Mouse (Mus musculus) CH12F3 (cell line): Measurements from ENCODE around the gene Zdhhc13.

Source experiments
- in situ Hi-C: fragments of 300-500 bp; cut with MboI; formaldehyde crosslinking; loops from 2 replicates; pipeline ENCODE4 v1.14.3; 2020; ENCODE audit warnings: low sequenced_read_pairs

Zdhhc13 gene

DNA sequence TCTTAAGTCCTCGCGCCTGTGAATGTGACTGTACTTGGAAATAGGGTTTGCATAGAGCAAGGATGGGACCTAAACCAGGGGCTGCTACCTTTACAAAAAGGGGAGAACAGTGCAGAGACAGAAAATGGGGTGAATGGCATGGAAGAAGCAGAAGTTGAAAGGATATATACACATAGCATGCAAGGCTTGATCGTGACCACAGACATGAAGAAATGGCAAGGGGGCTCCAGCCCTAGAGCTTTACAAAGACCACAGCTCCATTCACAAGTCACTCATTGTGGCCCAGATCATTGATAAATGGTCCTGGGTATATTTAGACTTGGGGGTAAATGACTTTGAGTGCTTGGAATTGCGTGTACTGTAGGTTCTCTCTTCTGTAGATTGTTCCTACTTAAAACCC lies 6.4 kb upstream of the Zdhhc13 start:
- in situ Hi-C loops = no loop called here

DNA sequence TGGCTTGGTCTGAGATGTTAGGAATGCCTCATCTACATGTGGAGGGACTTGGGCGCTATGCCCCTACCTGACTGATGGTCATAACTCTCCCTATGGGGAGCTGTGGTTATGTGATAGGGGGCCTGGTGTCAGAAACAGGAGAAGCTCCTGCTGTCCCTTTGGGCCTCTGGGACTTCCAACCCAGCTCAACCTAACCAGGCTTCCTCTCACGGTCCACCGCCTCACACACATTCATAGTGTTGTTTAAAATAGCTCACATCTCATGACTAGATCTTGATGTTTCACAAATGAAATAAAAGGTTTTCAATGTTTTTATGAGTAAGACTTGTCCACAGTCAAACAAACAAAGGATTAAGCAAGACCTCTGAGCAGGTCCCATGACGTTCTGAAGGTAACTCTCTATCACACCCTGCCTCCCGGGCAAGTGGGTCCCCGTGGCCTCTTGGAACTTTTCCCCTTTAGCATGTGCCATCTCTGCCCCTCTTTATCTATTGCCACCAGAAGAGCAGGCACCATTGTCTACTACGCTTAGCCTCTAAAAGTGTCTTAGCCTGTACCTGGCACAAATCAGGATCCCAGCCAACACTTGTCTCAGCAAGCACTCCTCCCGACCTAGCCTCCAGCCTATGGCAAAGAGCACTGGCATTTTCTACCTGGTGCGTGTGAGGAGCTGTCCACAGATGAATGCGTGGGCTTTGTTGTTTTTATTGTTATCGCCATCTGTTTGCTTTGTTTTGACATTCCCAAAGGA lies 3.9 kb upstream of the Zdhhc13 start:
- in situ Hi-C loops = no loop called here

DNA sequence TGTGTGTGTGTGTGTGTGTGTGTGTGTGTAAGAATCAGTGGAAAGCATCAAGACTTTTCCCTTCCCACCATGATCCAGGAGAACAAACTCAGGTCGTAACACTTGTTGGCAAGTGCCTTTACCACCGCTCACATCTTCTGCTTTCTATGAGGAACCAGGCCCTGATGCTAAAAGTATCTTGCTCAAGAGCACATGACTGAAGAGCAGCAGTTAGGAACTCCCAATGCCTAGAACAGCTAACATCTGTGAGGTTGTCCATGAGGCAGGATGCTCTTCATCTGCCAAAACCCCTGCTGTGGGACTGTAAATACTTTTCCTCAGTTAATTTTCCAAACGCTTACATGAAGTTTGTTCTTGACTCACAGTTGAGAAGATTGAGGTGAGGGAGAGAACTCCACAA lies 455 bp upstream of the Zdhhc13 start:
- in situ Hi-C loops = no loop called here

DNA sequence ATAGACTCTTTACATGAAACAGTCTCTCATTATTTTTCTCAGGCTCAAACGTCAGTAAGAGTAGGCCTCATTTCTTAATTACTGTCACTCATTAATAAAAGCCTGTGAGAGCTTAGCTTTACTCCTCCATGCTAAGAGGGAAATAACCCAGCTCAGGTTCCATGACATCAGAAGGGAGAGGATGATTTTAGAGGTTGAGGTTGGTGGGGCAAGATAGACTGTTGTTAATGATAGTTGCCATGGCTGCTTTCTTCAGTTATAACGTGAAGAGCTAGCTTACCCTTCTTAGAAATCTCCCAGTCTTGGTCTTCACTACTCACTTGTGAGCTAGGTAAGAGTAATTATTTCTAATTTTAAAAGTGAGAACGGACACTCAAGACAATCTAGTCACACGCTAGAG lies 1.3 kb downstream of the Zdhhc13 start:
- in situ Hi-C loops = no loop called here

DNA sequence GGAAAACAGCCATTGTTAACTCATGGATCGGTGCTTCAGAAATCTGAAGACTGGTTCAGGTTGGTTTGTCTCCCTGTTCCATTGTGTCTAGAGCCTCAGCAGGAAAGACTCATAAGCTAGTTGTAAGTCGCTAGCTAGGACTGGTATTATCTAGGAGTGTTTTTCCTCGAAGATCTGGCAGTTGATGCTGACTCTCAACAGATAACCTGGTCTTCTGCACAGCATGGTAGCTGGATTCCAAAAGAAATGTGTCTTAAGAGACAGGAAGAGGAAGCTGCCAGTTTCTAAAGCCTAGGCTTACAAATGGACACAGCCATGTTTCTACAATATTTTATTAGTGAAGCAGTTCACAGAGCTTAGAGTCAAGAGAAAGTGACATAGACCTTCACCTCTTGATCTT lies 2.6 kb downstream of the Zdhhc13 start:
- in situ Hi-C loops = no loop called here

DNA sequence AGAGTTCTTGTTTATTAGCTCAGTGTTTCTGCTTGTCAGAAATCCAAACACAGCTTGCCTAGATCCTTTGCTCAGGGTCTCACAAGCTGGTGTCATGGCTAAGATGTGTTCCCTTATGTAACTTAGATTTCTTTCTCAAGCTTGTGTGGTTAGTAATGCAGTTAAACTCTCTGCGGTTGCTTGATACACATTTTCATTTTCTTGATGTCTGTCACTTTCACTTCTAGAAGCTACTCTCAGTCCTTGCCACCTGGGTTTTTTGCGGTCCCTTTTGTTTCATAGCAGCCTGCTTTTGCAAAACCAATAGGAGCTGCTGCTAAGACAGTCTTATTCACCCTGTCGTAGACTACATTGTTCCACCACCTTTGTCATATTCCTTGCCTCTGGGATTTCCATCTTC lies 6.3 kb downstream of the Zdhhc13 start:
- in situ Hi-C loops = no loop called here

DNA sequence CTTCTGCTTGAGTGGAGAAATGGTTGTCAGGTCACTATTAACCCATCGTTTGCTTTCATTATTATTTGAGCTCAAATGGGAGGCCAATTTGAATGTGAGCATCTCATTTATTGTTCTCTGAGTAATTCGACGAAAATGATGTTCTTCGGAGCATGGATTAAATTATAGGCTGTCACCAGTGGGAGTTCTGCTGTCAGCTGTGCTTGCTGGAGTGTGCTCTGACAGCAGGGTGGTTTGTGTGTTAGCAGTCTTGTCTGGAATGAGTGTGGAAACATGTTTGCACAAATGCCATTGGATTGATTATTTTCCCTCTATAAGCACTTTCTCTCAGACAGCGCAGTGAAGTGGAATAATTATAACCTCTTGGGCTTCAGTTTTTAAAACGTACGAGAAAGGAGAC lies 14.6 kb downstream of the Zdhhc13 start:
- in situ Hi-C loops = no loop called here

DNA sequence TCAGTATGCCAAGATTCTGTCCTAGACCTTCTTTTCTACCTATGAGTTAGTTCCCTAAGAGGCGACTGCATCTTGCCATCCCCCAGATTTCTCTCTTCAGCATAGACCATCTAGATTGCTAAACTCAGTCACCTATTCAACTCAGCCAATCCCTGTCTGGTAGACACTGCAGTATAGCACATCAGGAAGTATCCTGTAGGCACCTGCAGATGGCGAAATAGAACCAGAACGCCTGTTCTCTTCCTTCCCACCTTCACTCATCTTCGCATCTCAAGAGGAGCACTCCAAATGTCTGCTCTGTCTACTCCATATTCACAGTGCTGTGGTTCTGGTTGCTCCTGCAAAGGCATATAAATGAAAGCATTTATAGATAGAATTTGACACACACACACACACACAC lies 17.8 kb downstream of the Zdhhc13 start:
- in situ Hi-C loops = no loop called here

DNA sequence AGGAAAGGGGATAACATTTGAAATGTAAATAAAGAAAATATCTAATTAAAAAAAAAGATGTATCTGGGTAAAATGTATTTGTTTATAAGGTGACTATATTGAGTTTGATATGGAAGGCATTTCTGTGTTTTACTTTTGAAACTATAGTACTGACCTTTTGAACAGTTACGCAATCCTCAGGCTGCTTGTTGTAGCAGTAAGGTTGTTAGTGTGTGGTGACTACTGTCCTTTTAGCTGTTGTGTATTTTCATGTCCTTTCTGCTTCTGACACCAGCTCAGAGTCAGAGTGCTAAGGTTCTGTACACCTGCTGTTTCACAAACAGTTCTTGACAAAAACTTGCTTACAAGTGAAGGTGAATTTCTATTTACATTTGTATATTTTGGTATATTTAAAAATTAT lies 21.8 kb downstream of the Zdhhc13 start:
- in situ Hi-C loops = no loop called here

DNA sequence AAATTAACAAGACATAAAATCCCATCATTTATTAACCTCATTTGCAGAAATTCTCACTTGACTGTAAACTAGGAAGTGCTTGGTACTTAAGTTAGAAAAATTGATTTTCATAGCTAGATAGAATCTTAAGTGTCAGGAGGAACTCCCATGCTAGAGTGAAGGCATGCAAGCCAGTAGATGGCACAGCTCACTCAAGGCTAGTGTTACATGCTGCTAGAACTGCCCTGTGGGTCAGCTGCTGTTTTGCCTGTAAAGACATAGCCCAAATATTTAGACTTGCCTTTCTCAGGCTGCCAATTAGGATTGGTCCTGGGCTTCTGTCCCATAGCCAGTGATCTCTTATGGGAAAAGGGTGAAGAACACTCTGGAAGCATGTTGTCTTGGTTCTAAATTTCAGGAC lies 23.6 kb downstream of the Zdhhc13 start:
- in situ Hi-C loops = no loop called here

DNA sequence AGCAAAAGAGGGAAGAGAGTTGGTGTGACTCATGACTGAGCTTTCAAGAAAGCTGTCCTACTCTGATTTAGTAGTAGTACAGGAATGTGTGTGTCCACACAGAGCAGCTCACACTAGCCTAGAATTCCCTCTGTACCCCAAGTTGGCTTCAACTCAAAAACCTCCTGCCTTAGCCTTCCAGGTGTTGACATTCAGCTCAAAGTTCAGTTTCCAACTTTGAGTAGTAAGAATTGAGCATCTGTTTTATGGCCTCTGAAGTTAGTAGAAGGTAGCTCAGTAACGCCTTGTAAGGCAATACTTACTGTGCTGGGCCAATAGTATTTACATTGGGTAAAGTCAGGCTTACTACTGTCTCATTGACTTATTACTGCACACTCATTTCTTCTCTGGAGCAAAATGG lies 24.8 kb downstream of the Zdhhc13 start:
- in situ Hi-C loops = no loop called here

DNA sequence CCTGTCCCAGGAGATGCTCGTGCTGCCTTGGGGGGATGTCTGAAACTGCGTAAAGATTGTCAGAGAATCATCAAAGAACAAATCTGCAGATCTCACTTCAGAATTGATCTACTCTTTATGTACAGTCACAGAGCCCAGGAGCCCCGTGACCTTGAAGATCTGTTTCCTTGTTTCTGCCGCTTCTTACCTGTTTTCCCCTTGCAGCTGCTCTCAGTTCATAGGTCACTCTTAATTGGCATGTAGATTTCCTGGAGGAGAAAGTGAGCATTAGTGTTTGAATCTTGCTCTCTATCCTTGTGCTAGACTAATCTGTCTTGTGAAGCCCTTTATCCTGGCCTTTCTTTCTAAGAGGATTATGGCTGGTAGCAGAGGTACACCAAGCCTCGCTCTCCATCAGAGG lies 32.9 kb downstream of the Zdhhc13 start:
- in situ Hi-C loops = no loop called here

DNA sequence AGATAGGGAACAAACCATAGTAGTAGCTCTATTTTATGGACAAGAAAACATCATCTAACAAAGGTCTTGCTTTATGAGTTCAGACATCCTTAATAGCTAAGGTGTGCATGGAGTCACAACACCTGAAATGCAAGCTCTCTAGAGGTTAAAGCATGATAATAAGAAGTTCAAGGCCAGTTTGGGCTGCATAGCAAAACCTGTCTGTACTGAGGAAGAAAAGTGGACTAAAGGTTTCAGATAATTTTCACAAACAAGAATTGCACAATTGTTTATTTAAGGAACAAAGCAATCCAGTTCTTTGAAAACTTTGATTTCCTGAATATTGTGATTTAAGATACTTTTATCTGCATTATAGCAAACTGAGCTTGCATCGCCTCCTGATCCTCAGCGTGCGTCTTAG lies 34.8 kb downstream of the Zdhhc13 start:
- in situ Hi-C loops = no loop called here

DNA sequence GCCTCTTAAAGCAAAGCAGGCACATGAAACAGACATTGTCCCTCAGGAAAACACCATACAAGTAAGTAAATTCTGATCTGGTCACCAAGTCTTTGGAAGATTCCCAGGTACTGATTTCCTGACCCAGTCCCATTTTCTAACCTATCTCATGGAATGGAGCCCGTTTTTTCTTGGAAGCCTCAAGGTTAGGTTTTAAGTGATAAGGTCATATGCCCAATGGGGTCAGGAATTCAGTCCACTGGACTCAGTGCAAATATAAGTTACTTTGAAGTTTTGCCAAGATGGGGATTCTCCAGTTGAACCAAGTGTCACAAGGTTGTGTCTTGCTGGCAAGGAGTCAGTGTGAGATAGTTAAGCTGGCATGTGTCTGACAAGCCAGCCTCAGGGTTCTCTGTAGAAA lies 35.9 kb downstream of the Zdhhc13 start:
- in situ Hi-C loops = no loop called here

DNA sequence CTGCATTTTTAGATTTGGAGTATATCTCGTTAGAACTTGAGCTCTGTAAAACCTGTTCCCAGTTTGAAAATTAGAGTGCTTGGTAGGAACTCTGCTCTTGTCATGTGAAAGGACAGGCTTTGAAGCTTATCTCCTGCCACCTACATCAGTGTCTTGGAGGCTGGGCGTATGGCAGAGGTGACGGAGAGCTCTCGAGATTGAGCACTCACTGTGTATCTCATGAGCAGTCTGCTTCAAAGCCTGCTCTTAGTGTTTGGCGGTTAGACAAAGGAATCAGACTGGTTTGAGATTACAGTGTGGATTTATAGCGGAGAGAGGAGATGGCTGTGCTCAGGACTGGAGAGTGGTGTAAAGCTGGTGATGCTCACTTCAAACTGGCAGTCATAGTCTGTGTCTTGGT lies 36.4 kb downstream of the Zdhhc13 start:
- in situ Hi-C loops = no loop called here

DNA sequence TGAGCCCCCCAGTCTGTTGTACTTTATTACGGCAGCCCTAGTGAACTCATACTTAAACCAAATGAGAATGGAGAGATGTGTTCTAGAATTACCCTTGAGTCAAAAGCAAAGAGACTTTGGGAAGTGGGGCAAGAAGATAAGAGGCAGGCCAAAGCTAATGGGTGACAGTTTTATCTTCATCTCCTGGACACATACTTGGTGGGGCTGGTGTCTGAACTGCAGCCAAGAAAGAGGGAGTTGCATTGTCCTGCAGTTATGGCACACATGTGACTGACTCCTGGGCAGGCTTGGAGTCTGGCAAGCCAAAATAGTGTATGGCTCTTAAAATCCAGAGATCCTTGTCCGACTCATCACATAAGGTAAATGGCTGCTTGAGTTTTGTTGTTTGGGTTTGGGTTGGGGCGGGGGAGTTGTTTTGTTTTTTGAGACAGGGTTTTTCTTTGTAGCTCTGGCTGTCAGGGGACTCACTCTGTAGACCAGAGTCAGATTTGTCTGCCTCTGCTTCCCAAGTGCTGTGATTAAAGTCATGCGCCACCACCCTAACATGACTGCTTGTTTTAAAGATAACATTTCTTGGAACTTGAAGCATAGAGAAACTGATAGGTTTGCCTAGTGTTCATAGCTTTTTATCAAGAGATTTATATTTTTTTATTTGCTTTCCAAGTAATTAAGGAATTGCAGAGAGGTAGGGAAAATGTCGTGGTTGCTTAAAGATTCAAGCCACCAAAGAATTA lies 40.5 kb downstream of the Zdhhc13 start:
- in situ Hi-C loops = no loop called here

DNA sequence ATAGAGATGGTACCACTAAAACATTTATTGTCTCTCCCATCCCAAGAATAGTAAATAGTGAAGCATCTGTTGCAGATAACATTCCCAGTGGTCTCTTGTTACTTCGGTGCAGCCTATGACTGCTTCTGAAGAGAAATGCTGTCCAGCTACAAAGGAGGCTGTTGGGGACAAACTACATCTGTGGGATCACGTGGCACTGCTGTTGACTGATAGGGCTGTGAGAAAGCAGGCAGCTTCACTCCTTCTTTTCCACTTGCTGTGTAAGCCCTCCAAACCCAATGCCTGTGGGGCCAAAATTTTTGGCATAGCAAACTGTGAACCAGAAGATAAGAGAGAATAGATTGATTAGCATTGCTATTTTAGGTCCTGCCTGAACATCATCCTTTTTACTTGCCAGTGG lies 41.6 kb downstream of the Zdhhc13 start:
- in situ Hi-C loops = no loop called here

DNA sequence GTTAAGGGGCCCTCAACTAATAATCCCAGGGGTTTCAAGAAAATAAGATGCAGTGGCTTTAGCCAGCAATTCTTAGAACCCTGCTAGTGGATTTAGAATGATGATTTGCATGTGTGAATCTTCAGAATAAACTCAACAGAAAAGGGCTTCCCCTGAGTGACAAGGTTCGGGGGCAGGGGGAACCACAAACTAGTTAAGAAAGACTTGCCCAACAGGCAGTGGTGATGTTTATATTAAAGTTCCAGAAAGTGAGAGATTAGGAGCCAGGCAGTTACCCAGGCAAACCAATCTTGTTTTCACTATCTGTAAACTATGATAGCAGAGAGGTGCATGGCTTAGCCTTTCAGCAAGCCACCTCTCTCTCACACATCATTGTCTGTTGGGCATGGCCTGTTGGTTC lies 43.9 kb downstream of the Zdhhc13 start:
- in situ Hi-C loops = no loop called here

DNA sequence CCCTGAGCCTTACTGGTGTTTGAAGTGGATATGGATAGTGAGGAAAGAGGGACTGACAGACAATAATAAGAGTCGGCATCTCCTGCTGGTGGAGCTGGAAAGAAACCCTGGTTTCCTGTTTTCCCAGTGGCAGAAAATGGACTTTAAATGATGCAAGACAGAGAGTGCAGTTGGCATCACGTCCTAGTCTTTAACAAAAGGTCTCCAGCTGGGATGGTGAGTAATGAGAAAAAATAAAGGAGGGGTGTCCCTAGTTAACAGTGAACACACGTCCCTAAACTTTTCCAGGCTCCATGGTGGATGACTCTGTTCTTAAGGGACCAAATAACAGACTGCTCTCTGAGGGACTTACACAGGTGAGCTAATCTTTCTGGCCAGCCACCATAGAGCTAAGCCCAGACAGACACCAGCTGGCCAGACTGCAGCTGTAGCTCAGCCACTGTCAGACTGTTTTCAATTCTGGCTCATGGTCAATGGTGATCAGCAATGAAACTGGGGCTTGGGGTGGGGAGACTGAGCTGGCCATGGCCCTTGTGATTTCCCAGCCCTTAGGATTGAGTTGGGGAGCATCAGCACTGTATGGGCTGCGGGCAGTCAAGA lies 45.7 kb downstream of the Zdhhc13 start:
- in situ Hi-C loops = no loop called here

DNA sequence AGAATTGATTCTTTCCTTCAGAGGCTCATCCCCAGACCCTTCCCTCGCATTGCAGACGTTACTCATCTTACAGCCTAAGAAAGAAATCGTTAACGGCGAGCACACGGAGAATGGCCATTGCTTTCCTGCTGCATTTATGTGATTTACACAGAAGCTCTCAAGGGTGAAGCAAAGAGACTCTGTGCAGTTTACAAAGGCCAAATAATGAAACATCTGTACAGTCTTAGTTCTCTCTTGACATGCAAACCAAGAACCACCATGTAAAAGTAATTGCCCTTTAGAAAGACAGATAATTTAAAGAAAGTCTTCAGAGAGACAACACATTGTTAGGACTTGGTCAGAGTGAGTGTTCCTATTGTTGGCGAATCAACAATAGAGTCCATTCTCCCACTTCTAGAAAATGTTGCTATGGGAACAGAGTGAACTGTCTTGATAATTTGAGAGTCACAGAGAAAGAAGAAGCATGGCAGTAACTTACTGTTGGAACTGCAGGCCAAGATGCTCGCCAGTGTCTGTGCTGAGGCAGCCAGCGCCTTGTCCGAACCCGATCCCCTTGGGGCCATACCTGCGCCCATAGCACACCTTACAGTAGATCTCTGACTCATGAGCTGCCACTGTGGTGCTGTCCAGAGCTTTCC lies 46.3 kb downstream of the Zdhhc13 start:
- in situ Hi-C loops = no loop called here

DNA sequence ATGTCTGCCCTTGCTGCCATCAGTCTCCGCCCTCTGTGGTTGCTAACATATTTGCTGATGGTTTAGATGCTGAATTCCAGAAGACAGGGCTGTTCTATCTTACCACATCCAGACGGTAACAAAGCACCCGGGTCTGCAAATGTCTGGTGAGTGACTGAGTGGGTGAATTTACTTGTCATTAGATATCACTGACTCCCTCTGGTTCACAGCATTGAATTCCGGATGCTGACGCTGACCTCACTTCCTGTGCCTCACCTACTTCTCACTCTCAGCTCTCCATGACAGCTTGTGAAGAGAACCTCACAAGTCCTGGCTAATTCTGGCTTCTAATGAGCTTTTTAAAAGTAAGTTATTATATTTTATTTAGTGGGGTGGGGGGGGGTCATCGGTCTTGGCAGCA lies 48.1 kb downstream of the Zdhhc13 start:
- in situ Hi-C loops = no loop called here

DNA sequence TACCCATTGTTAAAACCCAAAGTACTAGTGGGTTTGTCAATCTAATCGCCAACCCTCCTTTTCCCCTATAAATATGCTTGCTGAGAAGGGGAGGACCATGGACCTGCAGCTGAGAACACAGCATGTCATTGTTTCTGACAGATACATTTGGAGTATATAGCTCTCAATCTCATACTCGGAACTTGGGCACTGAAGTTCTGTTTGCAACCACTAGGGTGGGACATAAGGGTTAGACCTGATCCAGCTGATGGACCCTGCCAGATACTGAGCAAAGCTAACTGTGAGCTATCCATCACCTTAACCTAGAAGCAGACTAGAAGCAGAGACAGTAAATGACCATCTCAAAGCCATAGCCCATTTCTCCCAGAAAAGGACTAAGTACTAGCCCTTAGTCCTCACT lies 49.6 kb downstream of the Zdhhc13 start:
- in situ Hi-C loops = no loop called here
